Mouse (Mus musculus) MEL (cell line): ENCODE results near the gene Zscan2.
A peak's percentile ranks its signal among the peaks of the same experiment; 100 is the strongest.

ENCODE experiments used
- EP300 ChIP-seq, 2 experiments: IDR thresholded peaks; 2 replicates each; pipeline ENCODE4 v1.6.1; 2011; ENCODE audit warnings: improper control_type of control experiment in 2 of 2, low read length in 2 of 2, low read depth in 1 of 2, mild to moderate bottlenecking in 1 of 2
- MYC ChIP-seq: IDR thresholded peaks from 2 replicates; pipeline ENCODE4 v1.6.1; 2011; ENCODE audit warnings: low read depth, mild to moderate bottlenecking, low read length, improper control_type of control experiment, moderate library complexity
- POLR2A ChIP-seq, 2 experiments: IDR thresholded peaks; 2 replicates each; pipeline ENCODE4 v1.6.1; 2011 to 2012; ENCODE audit warnings: low read length in 2 of 2, mild to moderate bottlenecking in 2 of 2, control low read depth in 1 of 2, improper control_type of control experiment in 1 of 2, low read depth in 1 of 2, moderate library complexity in 1 of 2; ENCODE audit not compliant: control insufficient read depth in 1 of 2, insufficient read depth in 1 of 2, poor library complexity in 1 of 2
- POLR2AphosphoS2 ChIP-seq: IDR thresholded peaks from 2 replicates; pipeline ENCODE4 v1.6.1; 2011; ENCODE audit warnings: low read length, improper control_type of control experiment
- RCOR1 ChIP-seq: IDR thresholded peaks from 2 replicates; pipeline ENCODE4 v1.6.1; 2012; ENCODE audit warnings: low read depth, mild to moderate bottlenecking, inconsistent platforms, low read length, improper control_type of control experiment
- UBTF ChIP-seq: IDR thresholded peaks from 2 replicates; pipeline ENCODE4 v1.6.1; 2012; ENCODE audit warnings: low read depth, mild to moderate bottlenecking, inconsistent platforms, low read length, improper control_type of control experiment, moderate library complexity, borderline replicate concordance; ENCODE audit not compliant: insufficient read depth
- ZKSCAN1 ChIP-seq: IDR thresholded peaks from 2 replicates; pipeline ENCODE4 v1.6.1; 2012; ENCODE audit warnings: low read depth, mild to moderate bottlenecking, inconsistent platforms, low read length, improper control_type of control experiment, moderate library complexity

DNA sequence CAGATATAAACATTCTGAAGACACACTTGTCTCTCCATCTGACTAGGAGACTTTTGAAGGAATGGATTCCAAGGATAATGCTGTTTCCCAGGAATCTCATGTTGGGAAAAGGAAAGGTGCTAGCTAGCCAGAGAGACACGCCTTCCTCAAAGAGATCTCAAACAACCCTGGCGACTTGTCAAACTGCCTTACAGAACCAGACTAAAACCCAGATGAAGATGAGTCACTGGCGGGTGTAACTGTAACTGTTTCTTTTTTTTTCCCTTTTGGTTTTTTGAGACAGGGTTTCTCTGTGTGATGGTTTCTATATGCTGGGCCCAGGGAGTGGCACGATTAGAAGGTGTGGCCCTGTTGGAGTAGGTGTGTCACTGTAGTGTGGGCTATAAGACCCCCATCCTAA is 19.8 kb upstream of the Zscan2 start:
- TF ChIP-seq EP300 (IDR thresholded peaks at IDR 0.05; ENCODE audit: low read depth in 1 of 2, low read length in 2 of 2) (peak in 1 of 2 experiments; percentile 37; a peak in 1 of 4 replicates), POLR2A (IDR thresholded peaks at IDR 0.05; ENCODE audit: control insufficient read depth in 1 of 2, insufficient read depth in 1 of 2, low read depth in 1 of 2, low read length in 2 of 2, poor library complexity in 1 of 2) (no peak), ZKSCAN1 (no peak), RCOR1 (no peak), POLR2AphosphoS2 (no peak), MYC (no peak), UBTF (no peak)
